Mouse (Mus musculus) testis, adult 2 months (tissue): ENCODE data around the gene Aldoart2.
"Not testable (repeated sequence)": the region's sequence is repeated elsewhere in the genome, so short reads cannot be mapped to it uniquely, and the experiment has no call there.

Experiments
- CTCF ChIP-seq: fragments of 200-500 bp; IDR thresholded peaks from 2 replicates; pipeline ENCODE4 v1.5.1; 2012; ENCODE audit warnings: low read depth, mild to moderate bottlenecking, inconsistent platforms, low read length, moderate library complexity; ENCODE audit not compliant: control insufficient read depth, insufficient read depth, insufficient replicate concordance
- POLR2A ChIP-seq: fragments of 200-500 bp; IDR thresholded peaks from 2 replicates; pipeline ENCODE4 v1.6.1; 2012; ENCODE audit warnings: low read depth, mild to moderate bottlenecking, inconsistent platforms, low read length, moderate library complexity; ENCODE audit not compliant: control insufficient read depth

GRCm38 (mm10) chr12:55554901-55555300 is 10.1 kb upstream of the Aldoart2 start:
- not testable (repeated sequence) for TF ChIP-seq CTCF, POLR2A
